ENCODE assay signal across 8 mouse cellular contexts in the genomic region with DNA sequence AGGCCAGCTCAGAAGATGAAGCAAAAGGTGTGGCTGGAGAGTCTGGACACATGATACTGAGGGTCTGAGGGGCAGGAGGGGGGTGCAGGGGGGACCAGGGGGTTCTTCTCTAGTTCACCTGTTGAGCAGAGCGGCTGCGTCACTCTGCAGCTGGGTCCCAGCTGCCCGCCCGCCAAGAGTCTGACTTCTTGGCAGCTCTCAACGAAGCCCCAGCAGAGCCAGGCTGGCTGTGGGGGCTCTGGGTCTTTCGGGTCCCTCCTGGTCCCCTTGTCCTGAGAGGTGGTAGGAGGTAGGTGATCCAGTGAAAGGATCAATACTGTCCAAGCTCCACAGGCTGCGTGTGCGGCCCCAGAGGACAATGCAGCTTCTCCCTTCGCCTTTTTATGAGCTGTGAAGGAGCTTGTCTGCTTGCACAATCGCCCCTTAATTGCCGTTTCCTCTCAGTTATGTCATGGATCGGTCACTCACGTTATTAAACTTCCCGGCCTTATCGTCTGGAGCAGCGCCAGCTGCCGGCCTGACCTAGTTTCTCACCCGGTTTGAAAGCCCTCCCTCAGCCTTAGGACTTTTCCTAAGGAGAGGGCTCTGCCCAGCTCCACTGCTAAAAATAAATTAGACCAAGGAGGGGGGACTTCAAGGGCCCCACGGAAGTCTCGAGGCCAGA.
DNase-seq lines count a peak whose midpoint lies in the region; ATAC-seq and TF ChIP-seq lines count a peak whose summit lies in the region.

No protein-coding gene starts in this region.

- peak overlapping the region; percentile 43 for H3K4me2 ChIP-seq in intestine, postnatal 0 days (replicated peaks; ENCODE audit: low read depth)
- peak overlapping the region; percentile 38; the same call in 1 of the 2 replicates for H3K4me2 ChIP-seq in liver, postnatal 0 days (ENCODE audit: low read depth, low read length)

- no peaks in the 10 kb centered on the region for H3K27me3 ChIP-seq in heart, adult 2 months (ENCODE audit: control insufficient read depth, insufficient read depth, low read length)
- H3K27me3 ChIP-seq in intestine, postnatal 0 days (replicated peaks; ENCODE audit: control insufficient read depth, insufficient read depth, low read length), result no peaks in the 10 kb centered on the region
- H3K27me3 ChIP-seq in liver, postnatal 0 days (ENCODE audit: insufficient read depth, low read length), result no peaks in the 10 kb centered on the region

- H3K79me2 ChIP-seq in heart, adult 2 months (replicated peaks; ENCODE audit: control insufficient read depth, insufficient read depth, low read length), result no peaks in the 10 kb centered on the region

- no peaks in the 10 kb centered on the region for H3K9me3 ChIP-seq in intestine, postnatal 0 days (ENCODE audit: control insufficient read depth)
- H3K9me3 ChIP-seq in liver, postnatal 0 days (ENCODE audit: low read length), result no peaks in the 10 kb centered on the region

- ATAC-seq in intestine, postnatal 0 days, result peak; percentile 54
- peak; percentile 35; the same call in 1 of the 2 replicates for ATAC-seq in liver, postnatal 0 days

- WGBS in heart, adult 2 months, result 4% methylated on average over 20 of the region's 20 CpGs
- 16% methylated on average over 20 of the region's 20 CpGs for WGBS in intestine, postnatal 0 days
- 23% methylated on average over 20 of the region's 20 CpGs for whole genome bisulfite sequencing in liver, postnatal 0 days (ENCODE audit: insufficient replicate concordance)

- peaks cover 14% of the 10 kb centered on the region for H3K4me1 ChIP-seq in heart, adult 2 months (ENCODE audit: control insufficient read depth, insufficient read depth, low read length)
- H3K4me1 ChIP-seq in intestine, postnatal 0 days (replicated peaks; ENCODE audit: control insufficient read depth, insufficient read depth, low read length), result peaks cover 12% of the 10 kb centered on the region
- peaks cover 21% of the 10 kb centered on the region for H3K4me1 ChIP-seq in liver, postnatal 0 days (ENCODE audit: insufficient read depth)

- TF ChIP-seq EP300 in heart, adult 2 months (IDR thresholded peaks at IDR 0.05; ENCODE audit: insufficient read depth, low read depth, low read length), result peak; percentile 60; the same call in 1 of the 2 replicates
- TF ChIP-seq EP300 in liver, postnatal 0 days (IDR thresholded peaks at IDR 0.05; ENCODE audit: low read depth), result peak; percentile 84

- TF ChIP-seq POLR2A in heart, adult 2 months (IDR thresholded peaks at IDR 0.05; ENCODE audit: insufficient read depth, low read depth, low read length), result no peak

- no peak overlapping the region for H3K4me3 ChIP-seq in heart, adult 2 months
- no peak overlapping the region for H3K4me3 ChIP-seq in intestine, postnatal 0 days (ENCODE audit: low read depth, low read length)
- H3K4me3 ChIP-seq in liver, postnatal 0 days (ENCODE audit: low read depth, low read length), result 0 out of 2 replicates have a peak overlapping the region, but pooled peaks have one; percentile 1
- H3K4me3 ChIP-seq in left cerebral cortex, adult 2 months, result no peak overlapping the region

- peak; percentile 33 for TF ChIP-seq CTCF in heart, adult 2 months (IDR thresholded peaks at IDR 0.05)
- TF ChIP-seq CTCF in intestine, postnatal 0 days (IDR thresholded peaks at IDR 0.05; ENCODE audit: low read depth), result peak; percentile 71
- peak; percentile 26 for TF ChIP-seq CTCF in liver, postnatal 0 days (IDR thresholded peaks at IDR 0.05; ENCODE audit: low read depth)
- no peak for TF ChIP-seq CTCF in left cerebral cortex, adult 2 months (IDR thresholded peaks at IDR 0.05)

- intact Hi-C loops in heart, adult 2 months (cut with DNase I), result loop anchor here (5.0 kb wide), 1 partner anchor 56 kb away; no protein-coding TSS in a partner anchor
- intact Hi-C loops in left cerebral cortex, adult 2 months (cut with DNase I), result no loop called here

- peak; percentile 93 for DNase-seq in NIH3T3 (ENCODE audit: low read depth)
- peak; percentile 25 for DNase-seq in brain, adult 2 months (ENCODE audit: low read depth, low spot score)
- peak; percentile 85 to 92 for DNase-seq in heart, adult 2 months
- peak; percentile 71 for DNase-seq in liver, postnatal 0 days
- peak; percentile 76 for DNase-seq in ovary, postnatal 36 days (ENCODE audit: low spot score)
- DNase-seq in right cerebral cortex, postnatal 36 days (ENCODE audit: low spot score in 2 of 2), result no peak
- DNase-seq in left cerebral cortex, adult 2 months (ENCODE audit: extremely low spot score in 1 of 2, low spot score in 2 of 2), result no peak

- peak overlapping the region; percentile 82 for H3K27ac ChIP-seq in heart, adult 2 months
- peak overlapping the region; percentile 50; the same call in 1 of the 2 replicates for H3K27ac ChIP-seq in intestine, postnatal 0 days (ENCODE audit: low read depth, low read length)
- H3K27ac ChIP-seq in liver, postnatal 0 days (ENCODE audit: low read depth), result peak overlapping the region; percentile 57
- H3K27ac ChIP-seq in left cerebral cortex, adult 2 months, result no peak overlapping the region

- H3K36me3 ChIP-seq in heart, adult 2 months (ENCODE audit: control insufficient read depth, insufficient read depth, low read length), result no peaks in the 10 kb centered on the region
- no peaks in the 10 kb centered on the region for H3K36me3 ChIP-seq in intestine, postnatal 0 days (ENCODE audit: control insufficient read depth, insufficient read depth)
- H3K36me3 ChIP-seq in liver, postnatal 0 days (replicated peaks; ENCODE audit: insufficient read depth, low read length), result no peaks in the 10 kb centered on the region

- peak overlapping the region; percentile 17; the same call in 1 of the 2 replicates for H3K9ac ChIP-seq in heart, adult 2 months (ENCODE audit: low read depth, low read length)
- 0 out of 2 replicates have a peak overlapping the region, but pooled peaks have one; percentile 2 for H3K9ac ChIP-seq in intestine, postnatal 0 days (ENCODE audit: low read depth, low read length)
- H3K9ac ChIP-seq in liver, postnatal 0 days (replicated peaks), result peak overlapping the region; percentile 30; the same call in 1 of the 2 replicates

Comparison
In these comparisons a context has a peak if more than half of its experiments do, and no peak if none do; other contexts are left out.
1. DNase-seq: peak in NIH3T3 (single experiment), brain, adult 2 months (single experiment), heart, adult 2 months (2 of 2), liver, postnatal 0 days (single experiment) and ovary, postnatal 36 days (single experiment); none in right cerebral cortex, postnatal 36 days (0 of 2) and left cerebral cortex, adult 2 months (0 of 2).
2. Peak in every context shown above with its lines, with median percentiles within 50 percentile points of each other: H3K9ac ChIP-seq.